Mouse (Mus musculus): ENCODE data around the gene Fndc8.

GRCm38 (mm10) chr11:82861558-82861957 lies 30.4 kb upstream of the Fndc8 start:
- no peak for TF ChIP-seq CTCF (IDR thresholded peaks at IDR 0.05; ENCODE audit: borderline replicate concordance, extremely low read depth, insufficient read depth, insufficient read length)
- no peak for TF ChIP-seq POLR2A (IDR thresholded peaks at IDR 0.05; ENCODE audit: borderline replicate concordance, extremely low read depth, insufficient read depth, insufficient read length, poor library complexity, severe bottlenecking)
